Mouse (Mus musculus) testis, postnatal 14 days (tissue): Measurements from ENCODE around the gene Krt34.

Source experiments
- DNase-seq: peaks from one replicate; pipeline ENCODE4 v3.0.0; 2021; ENCODE audit warnings: low spot score

Gene Krt34

DNA sequence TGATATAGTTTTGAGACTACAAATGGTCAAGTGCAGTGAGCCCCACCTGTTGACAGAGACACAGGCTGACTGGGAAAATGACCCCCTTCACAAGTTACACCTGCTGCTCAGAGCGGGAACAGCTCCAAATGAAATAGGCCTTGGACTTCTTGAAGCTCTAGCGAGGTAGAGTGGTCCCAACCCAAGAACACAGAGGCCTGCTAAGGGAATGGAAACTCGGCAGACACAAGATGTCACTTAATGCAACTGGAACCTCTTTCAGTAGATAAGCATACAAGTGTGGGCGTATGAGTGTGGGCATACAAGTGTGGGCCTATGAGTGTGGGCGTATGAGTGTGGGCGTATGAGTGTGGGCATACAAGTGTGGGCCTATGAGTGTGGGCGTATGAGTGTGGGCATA, 42.3 kb downstream of the Krt34 start:
- no peak for DNase-seq

DNA sequence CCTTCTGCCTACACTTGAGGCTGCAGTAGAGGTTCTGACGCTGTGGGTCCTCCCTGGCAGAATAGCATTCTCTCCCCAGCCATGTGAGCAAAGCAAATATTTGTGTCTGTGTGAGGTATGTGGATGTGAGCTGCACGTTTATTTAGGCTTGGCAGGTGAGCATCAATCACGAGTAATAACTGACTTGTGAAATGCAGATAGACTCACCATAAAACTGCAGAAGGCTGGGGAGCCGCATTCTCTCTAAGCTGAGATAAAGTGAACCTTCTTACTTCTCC, 47.0 kb downstream of the Krt34 start:
- no peak for DNase-seq

DNA sequence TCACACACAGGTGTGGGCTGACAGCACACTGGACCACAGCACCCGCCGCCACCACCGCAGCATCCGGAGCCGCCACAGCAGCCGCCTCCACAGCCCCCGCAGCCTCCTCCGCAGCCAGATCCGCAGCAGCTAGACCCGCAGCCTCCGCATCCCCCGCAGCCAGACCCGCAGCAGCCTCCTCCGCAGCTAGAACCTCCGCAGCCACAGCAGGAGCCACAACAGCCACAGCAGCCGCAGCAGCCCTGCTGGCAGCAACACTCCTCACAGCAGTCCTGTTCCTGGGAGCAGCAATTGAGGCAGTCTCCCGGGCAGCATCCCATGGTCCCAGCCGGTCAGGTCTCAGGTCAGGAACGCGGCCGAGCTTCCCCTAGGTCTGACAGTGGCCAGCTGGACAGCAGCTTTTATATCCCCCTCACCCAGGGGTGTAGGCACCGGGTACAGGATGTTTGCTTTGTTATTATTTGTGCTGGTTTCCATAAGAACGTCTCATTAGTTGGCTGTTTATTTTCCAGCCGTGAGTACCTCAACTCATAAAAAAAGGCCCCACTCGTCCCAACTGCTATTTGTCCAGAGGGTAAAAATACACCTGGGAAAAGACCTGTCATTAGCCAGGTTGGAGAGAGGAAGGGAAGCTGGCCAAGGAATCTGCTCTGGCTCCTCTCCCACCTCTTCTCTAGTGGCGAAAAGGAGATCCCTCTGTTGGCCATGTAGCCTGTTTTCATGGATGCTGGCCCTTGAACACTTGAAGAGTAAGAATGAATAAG, 47.6 kb downstream of the Krt34 start, which contains the start of gene Krtap17-1:
Krtap17-1 (minus strand) TSS at position 375 of the 764 bp plus-strand sequence.
- DNase-seq: no peak

DNA sequence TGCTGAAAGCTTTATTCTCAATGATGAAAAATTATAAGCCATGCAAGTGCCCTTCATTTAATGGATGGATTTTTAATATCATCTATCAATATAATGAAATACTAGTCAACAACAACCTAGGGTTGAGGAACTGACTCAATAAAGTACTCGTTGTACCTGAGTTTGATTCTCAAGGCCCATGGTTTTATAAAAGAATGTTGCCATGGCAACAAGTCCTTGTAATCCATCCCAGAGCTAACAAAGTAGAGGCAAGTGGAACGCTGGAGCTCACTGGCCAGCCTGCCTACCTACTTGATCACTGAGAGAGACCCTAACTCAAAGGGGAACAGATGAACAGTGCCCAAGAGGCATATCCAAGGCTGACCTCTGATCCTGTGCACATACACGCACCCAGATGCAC, 50.8 kb downstream of the Krt34 start:
- DNase-seq: no peak

DNA sequence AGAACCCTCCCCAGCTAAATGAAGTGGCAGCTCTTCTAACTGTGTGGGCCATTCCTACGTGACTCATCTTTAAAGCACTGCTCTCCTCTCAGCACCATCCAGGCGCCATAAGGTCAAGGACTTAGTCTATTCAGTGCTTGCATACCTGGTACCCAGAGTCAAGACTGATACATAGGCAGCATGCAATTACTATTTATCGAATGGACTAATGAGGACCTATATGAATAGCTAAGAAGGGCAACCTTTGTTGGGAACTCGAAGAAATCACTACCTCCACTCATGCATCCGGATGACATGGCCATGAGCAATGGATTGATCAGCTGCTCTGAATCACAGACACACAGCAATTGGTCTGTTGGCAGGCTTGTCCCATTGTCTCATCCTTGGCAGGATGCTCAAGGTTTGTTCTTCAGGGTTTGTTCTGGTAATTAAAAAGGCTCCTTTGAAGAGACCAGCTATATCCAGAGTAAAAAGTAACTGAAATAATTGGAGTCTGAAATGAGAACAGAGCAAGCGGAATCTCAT, 51.4 kb downstream of the Krt34 start:
- no peak for DNase-seq

DNA sequence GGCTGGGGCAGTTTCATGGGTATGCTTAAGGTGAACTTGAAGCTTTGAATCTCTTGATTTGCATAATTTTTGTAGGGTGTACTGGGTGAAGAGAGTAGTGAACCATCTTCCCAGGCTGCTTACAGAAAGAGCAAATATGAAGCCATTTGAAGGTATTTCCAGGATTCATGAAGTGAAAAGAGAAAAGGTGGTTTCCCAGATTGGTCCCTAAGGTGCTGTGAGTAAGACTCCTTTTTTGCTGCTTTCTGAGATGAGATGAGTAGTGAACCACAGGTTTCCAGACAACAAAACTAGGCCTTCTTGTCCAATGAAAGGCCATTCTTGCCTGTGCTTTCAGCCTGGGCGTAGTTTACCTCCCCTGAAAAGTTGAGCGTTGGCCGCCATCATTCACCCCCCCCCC, 52.8 kb downstream of the Krt34 start:
- no peak for DNase-seq
